Mouse (Mus musculus) urinary bladder, adult 2 months (tissue): ENCODE results near the gene Sumo1. TPM values are rescaled to one million over a fixed set of nuclear protein-coding genes. Genes with fewer than 3 reads are reported as not detected.

ENCODE experiments used
- DNase-seq: peaks from one replicate; pipeline ENCODE4 v3.0.0; 2022; ENCODE audit warnings: low spot score
- polyA plus RNA-seq: library from polyadenylated mRNA; depleted of rRNA; stranded (reverse); fragments of >200 nt; gene quantifications from 2 replicates; pipeline ENCODE4 v1.2.3, GENCODE M21; 2012

Gene Sumo1
- polyA plus RNA-seq, 1 experiment = 96.4 TPM

DNA sequence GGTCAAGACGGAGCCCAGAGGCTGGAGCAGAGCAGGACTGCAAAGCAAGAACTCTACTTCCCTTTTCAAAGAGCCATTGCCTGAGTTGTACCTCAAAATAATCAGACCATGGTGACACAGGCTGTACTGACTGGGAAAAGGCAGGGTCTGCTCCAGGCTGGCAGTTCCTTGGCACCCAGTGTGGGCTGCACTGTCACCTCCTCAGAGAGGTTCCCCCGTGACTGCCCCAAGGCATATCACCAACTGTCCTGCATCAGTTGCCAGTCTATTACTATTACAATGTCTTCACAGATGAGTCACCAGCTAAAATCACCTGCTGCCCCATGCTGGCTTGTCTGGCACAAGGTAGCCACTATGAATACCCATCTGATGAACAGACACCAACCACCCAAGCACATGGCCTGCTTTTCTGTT is 77.0 kb downstream of the Sumo1 start:
- no peak for DNase-seq

DNA sequence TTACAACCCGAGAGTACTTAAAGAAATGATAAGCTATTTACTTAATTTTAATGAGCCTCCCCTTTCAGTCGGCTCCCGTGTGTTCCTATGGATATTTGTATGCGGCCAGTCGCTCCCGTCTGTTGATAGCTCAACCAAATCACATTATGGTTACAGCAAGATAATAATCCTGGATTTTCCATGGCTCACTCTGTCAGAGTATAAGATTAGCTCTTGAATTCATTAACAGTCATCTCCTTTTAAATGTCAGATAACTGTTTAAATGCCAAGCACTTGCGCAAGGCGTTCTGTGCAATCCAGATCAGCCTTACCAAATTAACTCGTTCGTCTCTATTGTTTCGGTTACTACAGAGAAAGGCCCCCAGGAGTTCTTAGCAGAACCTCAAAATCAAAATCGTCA is 77.8 kb downstream of the Sumo1 start:
- no peak for DNase-seq

DNA sequence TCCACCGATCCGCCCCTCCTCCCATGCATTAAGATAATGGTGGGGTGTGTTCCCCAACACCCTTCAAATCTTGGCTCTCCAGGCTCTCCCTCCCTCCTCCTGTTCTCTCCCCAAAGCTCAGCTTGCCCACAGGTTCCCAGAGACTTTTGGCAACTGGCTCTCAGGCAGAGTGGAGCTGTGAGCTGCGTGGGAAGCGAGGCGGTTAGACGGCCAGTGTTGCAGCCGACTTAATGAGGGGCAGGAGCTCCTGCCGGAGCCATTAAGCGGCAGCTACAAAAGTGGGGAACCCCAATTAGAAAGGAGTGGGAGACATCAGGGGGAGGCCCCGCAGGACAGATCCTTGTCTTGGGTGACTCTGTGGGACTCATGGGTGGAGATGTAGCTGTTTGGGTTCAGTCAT is 78.3 kb downstream of the Sumo1 start:
- DNase-seq = no peak

DNA sequence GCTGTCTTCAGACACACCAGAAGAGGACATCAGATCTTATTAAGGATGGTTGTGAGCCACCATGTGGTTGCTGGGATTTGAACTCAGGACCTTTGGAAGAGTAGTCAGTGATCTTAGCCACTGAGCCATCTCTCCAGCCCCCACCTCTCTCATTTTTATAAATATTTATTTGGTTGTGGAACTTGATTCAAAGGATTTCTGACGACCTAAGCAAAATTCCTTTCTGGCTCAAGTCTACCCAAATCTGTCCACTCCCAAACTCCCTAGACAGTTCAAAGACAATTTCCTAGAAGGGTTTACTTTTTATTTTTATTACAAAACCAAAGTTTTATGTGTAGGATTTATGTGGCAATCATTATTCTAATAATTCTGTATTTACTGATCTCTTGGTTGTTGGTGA is 81.4 kb downstream of the Sumo1 start:
- DNase-seq = no peak

- peak; percentile 67 for DNase-seq
These were observed 85.8 kb downstream of the Sumo1 start for GRCm38 (mm10) chr1:59584656-59585410.

GRCm38 (mm10) chr1:59580880-59581279 is 89.8 kb downstream of the Sumo1 start:
- no peak for DNase-seq

DNA sequence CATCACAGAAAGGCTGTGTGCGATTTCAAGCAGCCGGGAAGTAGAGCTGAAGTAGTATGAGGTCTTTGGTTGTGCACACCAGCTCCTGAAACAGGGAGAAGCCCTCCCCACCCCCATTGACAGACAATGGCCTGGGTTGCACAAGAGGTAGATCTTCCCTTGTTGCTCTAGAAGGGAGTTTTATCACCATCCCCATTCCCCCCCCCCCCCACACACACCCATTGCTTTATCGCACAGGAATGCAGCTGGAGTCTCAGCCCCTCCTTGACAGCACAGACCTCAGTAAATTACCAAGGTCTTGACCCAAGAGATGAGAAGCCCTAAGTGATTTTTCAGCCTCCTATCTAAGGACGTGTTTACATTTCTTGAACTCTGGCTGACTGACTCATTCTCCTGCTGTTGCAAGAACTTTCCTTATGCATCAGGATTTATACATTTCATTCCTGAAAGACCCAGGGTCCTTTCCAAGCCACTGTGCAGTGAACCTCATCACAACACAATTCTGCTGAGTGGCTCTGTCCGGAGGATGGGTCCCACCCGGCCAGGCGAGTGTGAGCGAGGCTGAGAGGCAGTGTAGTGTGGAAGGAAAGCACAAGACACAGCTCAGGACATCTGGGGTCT is 90.4 kb downstream of the Sumo1 start:
- DNase-seq = no peak

DNA sequence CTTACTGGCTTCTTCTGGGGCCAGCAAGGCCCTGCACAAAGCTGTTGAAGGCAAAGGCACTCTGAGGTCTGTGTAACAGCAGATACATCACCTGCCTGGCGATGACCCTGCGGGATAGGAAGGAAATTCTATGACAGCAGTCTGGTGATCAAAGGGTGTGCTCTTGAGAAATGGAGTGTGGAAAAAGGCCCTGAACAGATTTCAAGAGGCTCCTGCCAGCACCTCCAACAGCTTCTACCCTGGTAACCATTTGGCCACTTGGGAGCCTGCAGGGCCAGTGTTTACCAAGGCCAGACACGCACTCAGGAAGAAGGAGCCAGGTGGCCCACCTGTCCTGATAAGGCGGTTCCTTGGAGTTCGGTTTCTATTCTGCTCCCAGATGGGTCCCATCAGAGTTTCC is 91.3 kb downstream of the Sumo1 start:
- DNase-seq = no peak

DNA sequence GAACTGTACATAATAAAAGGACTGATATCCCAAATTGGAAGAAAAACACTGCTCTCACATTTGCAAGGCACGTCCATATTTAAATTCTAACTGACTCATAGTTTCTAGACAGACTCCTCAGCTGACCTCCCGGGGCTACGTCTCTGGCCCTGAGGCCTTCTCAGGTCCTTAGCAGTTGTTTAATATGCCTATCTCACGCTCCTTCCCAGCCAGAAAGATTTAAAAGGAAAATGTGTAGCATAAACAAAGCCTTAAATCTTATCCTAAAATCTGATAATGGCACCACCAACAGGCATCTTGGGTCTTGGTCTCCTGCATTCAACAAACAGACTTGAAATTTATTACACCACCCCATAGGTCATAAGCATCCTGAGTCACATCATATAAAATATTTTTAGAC is 91.9 kb downstream of the Sumo1 start:
- DNase-seq = no peak

DNA sequence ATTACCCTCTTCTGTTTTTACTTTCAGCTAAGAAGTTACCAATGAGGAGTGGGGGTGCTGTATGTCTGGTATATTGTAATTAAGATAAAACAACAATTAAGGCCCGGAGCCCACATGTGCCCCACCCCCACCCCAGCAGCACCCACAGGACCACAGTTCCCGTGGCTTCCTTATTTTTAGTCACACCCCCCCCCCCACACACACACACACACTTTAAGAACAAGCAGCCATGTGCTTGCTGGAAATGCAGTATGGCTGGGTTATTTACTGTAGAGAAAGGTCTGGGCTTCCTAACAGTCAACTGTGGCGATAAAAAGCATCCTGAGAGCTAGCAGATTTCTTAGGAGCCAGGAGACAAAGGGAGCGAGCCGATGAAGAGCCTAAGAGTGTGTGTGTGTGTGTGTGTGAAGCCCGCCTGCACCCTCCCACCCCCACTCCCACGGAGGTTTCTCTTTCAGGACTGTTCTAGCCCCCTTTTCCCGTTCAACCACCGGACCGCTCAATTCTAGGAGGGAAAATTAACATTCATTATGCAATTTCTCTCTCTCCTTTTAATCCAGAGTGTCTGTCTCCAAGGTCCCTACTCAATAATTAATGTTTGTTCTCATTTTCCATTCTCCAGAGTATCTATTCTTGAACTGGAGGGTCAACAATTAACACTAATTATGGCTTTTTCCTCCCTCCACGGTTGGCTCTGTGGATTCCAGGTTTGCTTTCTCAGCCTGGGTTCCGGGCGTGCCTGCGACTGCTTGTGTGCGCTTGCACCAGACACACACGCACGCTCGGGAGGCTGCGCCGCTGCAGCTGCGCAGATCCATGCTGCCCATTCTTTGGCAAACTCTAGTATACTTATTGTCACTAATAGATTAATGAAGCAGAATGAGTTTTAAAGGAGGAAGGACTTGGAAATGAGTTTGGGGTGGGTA is 96.1 kb downstream of the Sumo1 start:
- no peak for DNase-seq

DNA sequence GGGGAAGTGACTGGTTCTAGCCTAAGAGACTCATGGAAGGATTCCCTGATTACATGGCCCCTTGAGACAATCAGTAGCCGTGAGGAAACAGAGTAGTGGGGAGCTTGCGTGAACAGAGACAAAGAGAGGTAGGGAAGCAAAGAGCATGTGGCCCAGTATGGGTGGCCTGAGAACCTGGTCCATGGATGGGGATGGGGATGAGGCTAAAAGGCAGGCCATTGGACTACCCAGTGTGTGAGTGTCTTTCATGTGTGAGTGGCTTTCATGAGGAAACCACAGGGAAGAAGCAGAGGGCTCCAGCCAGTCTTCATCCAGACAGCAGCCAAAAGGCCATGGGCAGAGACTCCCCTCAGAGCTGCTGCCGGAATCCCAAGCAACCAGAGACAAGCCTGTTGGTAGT is 96.8 kb downstream of the Sumo1 start:
- no peak for DNase-seq

- DNase-seq = no peak
These were observed 99.1 kb downstream of the Sumo1 start for GRCm38 (mm10) chr1:59571502-59571901.

- DNase-seq = no peak
These were observed 99.9 kb downstream of the Sumo1 start for GRCm38 (mm10) chr1:59570767-59571166.

- no peak for DNase-seq
These were observed 101.3 kb downstream of the Sumo1 start for GRCm38 (mm10) chr1:59569301-59569700.

GRCm38 (mm10) chr1:59568283-59568682 is 102.4 kb downstream of the Sumo1 start:
- no peak for DNase-seq

GRCm38 (mm10) chr1:59567521-59567920 is 103.1 kb downstream of the Sumo1 start:
- DNase-seq = no peak

DNA sequence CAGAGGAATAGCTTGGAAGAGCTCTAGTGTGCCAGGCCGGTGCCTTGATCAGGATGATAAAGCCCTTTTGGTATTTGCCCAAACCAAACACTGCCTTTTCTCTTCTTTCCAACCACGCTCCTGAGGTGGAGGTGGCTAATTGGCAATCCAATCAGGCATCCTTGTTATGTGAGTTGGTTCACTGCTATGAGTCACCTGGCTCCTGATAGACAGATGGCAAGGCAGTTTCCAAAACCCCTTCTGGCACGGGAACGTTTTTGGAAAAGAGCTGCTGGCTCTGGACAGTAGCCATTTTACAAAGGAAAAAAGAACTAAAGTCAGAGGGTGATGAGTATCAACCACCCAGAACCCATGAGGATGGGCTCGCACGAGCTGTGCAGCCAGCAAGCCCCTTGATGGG is 103.7 kb downstream of the Sumo1 start:
- no peak for DNase-seq

DNA sequence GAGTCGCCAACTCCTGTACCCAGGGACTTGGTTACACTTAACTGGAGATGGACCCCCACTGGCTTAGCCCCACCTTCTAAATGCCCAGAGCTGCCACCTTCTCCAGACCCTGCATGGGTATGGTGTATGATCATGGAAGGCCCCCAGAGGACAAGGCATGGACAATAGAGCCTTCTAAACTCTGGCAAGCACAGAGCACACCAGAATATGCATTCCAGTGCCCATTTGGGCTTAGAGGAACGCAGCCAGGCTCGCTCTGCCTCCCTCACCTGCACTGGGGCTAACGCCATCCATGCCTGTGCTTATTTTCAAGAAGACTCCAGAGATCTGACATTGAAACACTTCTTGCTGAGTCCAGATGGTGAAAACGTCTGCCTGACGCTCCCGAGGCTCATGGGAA is 104.4 kb downstream of the Sumo1 start:
- DNase-seq = no peak

GRCm38 (mm10) chr1:59565804-59566203 is 104.8 kb downstream of the Sumo1 start:
- DNase-seq = no peak

DNA sequence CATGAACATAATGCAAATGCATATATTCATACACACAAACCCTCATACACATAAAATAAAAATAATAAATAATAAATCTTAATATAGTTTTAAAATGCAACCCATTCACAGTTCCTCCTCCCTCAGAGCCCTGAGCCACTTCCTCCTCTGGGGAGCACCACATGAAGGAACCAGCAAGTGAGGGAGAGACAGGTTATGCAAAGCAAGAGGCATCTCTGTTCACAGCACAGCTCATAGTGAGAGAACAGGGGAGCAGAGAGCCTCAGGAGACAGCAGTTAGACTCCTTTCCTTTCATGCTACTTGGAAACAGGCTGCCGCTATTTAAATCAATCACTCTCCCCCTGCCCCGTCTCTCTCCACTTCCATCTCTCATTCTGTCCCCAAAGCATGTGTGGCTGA is 107.1 kb downstream of the Sumo1 start:
- DNase-seq = no peak

- no peak for DNase-seq
These were observed 116.9 kb downstream of the Sumo1 start for GRCm38 (mm10) chr1:59553708-59554107.

DNA sequence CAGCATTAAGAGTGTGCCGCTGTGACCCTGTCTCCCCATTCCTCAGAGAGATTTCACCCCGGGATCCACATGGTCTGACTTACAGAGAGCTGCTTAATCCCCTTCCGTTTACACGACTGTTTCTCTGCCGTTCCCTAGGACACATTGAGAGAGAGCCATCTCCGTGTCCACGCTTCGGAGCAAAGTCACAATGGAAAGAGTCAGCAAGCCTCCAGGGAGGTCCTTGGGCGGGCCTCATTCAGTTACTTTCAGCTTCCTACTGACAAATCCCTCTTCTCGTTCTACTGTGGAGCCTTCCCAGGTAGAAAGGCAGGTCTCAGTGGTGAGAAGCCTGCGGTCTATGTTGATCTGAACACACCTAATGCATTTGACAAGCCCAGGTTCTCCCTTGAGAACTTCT is 119.6 kb downstream of the Sumo1 start:
- DNase-seq = no peak

DNA sequence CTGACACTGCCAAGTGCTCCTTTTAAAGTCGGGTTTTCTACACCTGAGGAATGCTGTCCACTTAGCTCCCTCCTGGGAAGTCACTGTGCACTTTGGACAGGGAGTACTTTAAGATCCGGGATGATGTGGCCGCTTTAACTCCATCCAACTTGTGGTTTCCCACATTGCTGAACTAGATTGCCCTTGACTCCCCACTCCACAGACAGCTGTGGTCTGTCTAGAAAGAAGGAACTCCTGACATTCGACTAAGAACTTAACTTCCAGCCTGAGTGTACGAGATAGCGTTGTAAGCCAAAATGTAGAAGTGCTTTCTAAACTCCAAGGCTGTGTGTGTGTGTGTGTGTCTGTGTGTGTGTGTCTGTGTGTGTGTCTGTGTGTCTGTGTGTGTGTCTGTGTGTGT is 120.4 kb downstream of the Sumo1 start:
- no peak for DNase-seq
